In genomic region chr12:52435795-52436211, GRCm38 (mm10) we compare ENCODE assay signal across 14 mouse cellular contexts.
DNase-seq lines count a peak whose midpoint lies in the region; ATAC-seq and TF ChIP-seq lines count a peak whose summit lies in the region.
"Had no signal": no experiment of that assay in that cellular context is flagged by ENCODE, and none has a peak within 500 bp of the region (broad histone marks: within the 10 kb centered on the region; RNA-seq: fewer than 3 reads in every experiment).

No protein-coding gene starts in this region.

- no peaks in the 10 kb centered on the region for H3K27me3 ChIP-seq in forebrain, postnatal 0 days (ENCODE audit: insufficient read depth, low read length)
- H3K27me3 ChIP-seq in midbrain, embryonic 15.5 days (replicated peaks) = no peaks in the 10 kb centered on the region
- H3K27me3 ChIP-seq: limb, embryonic 13.5 days had no signal

- 29% methylated on average over 16 of the region's 16 CpGs for WGBS in forebrain, postnatal 0 days
- 30% methylated on average over 16 of the region's 16 CpGs for WGBS in midbrain, embryonic 15.5 days

- H3K36me3 ChIP-seq in forebrain, postnatal 0 days (ENCODE audit: insufficient read depth) = no peaks in the 10 kb centered on the region
- no peaks in the 10 kb centered on the region for H3K36me3 ChIP-seq in midbrain, embryonic 15.5 days (replicated peaks)
- H3K36me3 ChIP-seq: limb, embryonic 13.5 days had no signal

- H3K9me3 ChIP-seq in forebrain, postnatal 0 days (ENCODE audit: low read length) = no peaks in the 10 kb centered on the region
- H3K9me3 ChIP-seq in midbrain, embryonic 15.5 days = no peaks in the 10 kb centered on the region
- H3K9me3 ChIP-seq: limb, embryonic 13.5 days had no signal

- H3K4me1 ChIP-seq in forebrain, postnatal 0 days (ENCODE audit: insufficient read depth) = no peaks in the 10 kb centered on the region
- peaks cover 7% of the 10 kb centered on the region; the same call in 1 of the 2 replicates for H3K4me1 ChIP-seq in midbrain, embryonic 15.5 days

- H3K4me3 ChIP-seq in forebrain, postnatal 0 days (ENCODE audit: low read depth, low read length) = no peak overlapping the region
- H3K4me3 ChIP-seq in midbrain, embryonic 15.5 days = no peak overlapping the region
- H3K4me3 ChIP-seq: heart, adult 2 months; limb, embryonic 13.5 days had no signal

- peak; percentile 44 for DNase-seq in embryo, embryonic 11 days
- DNase-seq in embryo, embryonic 9.5 days (ENCODE audit: extremely low spot score) = no peak
- DNase-seq in R1 (ENCODE audit: low read depth, low spot score) = peak; percentile 43
- peak; percentile 39 for DNase-seq in forebrain, postnatal 0 days
- DNase-seq in cerebellum, postnatal 10 days = no peak
- DNase-seq in heart, postnatal 25 days (ENCODE audit: low spot score) = no peak
- no peak for DNase-seq in heart, postnatal 36 days
- DNase-seq: adrenal gland, postnatal 25 days; cerebellum, adult 9-11 months; heart, adult 2 months; right cerebral cortex, postnatal 25 days had no signal

- no peak overlapping the region for H3K9ac ChIP-seq in forebrain, postnatal 0 days
- no peak overlapping the region for H3K9ac ChIP-seq in midbrain, embryonic 15.5 days
- H3K9ac ChIP-seq: limb, embryonic 13.5 days had no signal

- peak; percentile 69 for ATAC-seq in forebrain, postnatal 0 days
- ATAC-seq in midbrain, embryonic 15.5 days (replicated peaks) = peak; percentile 74
- ATAC-seq: lung, postnatal 0 days had no signal

- no peak for TF ChIP-seq CTCF in forebrain, postnatal 0 days (IDR thresholded peaks at IDR 0.05; ENCODE audit: low read depth)

- intact Hi-C loops in heart, postnatal 25 days (cut with DNase I) = no loop called here
- intact Hi-C loops in heart, postnatal 36 days (cut with DNase I) = no loop called here

- peak overlapping the region; percentile 35 for H3K4me2 ChIP-seq in forebrain, postnatal 0 days (ENCODE audit: low read depth)
- H3K4me2 ChIP-seq in midbrain, embryonic 15.5 days = peak overlapping the region; percentile 30
- H3K4me2 ChIP-seq: limb, embryonic 13.5 days had no signal

- no peak overlapping the region for H3K27ac ChIP-seq in forebrain, postnatal 0 days (ENCODE audit: low read depth, low read length)
- H3K27ac ChIP-seq in midbrain, embryonic 15.5 days = peak overlapping the region; percentile 49
- H3K27ac ChIP-seq: heart, adult 2 months; limb, embryonic 13.5 days had no signal

Comparison
In these comparisons a context has a peak if more than half of its experiments do, and no peak if none do; other contexts are left out.
1. DNase-seq: peak in embryo, embryonic 11 days (single experiment), R1 (single experiment) and forebrain, postnatal 0 days (single experiment); none in embryo, embryonic 9.5 days (single experiment), cerebellum, postnatal 10 days (0 of 2), heart, postnatal 25 days (single experiment) and heart, postnatal 36 days (0 of 2).